In the genomic region with DNA sequence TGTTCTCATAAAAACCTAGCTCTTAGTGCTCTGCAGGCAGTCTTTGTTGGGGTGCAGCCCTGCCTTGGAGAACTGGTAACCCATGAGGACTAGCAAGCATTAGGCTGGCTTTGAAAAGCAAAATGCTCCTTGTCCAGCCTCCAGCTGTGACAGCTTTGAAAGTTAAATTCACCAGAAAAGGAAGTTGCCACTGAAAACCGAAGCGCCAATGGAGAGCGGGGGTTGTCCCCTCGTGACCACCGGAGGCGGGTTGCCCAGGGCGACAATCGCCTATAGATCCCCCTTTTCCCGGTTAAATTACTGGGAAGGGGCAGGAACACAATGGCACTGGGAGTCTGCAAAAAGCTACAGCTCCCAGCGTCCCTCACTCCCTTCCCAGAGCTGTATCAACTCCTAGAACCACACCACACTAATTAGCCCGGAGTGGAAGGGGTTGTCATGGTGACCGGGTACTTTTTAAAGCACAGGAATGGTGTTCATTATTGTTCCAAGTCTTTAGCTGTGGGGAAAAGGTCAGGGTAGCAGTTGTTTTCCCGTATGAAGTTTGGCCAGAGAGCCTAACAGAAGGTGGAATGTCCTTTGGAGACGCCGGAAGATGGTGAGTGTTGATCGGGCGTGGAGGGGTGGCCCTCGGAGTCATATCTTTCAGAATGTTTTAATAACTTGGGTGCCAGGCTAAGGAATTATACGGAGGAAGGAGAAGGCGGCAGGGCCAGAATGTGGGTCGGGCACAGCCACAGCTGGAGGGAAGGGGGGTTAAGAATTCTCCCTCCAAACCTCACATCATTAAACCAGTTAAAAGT, we compare ENCODE assay signal across 8 mouse cellular contexts.
A peak's percentile ranks its signal among the peaks of the same experiment; 100 is the strongest.
DNase-seq lines count a peak whose midpoint lies in the region; TF ChIP-seq lines count a peak whose summit lies in the region.

No protein-coding gene starts in this region.

- peaks cover 66% of the 10 kb centered on the region for H3K36me3 ChIP-seq in E14TG2a.4 (ENCODE audit: insufficient read depth, low read length)

- H3K4me1 ChIP-seq in E14TG2a.4 (replicated peaks; ENCODE audit: low read depth, low read length): peaks cover 88% of the 10 kb centered on the region

- H3K4me3 ChIP-seq in E14TG2a.4 (replicated peaks; ENCODE audit: low read length): peak overlapping the region; percentile 76

- peak; percentile 70 for DNase-seq in brain, embryonic 18.5 days (ENCODE audit: low read depth, low spot score)
- DNase-seq in gastrocnemius, postnatal 10 days: peak; percentile 50
- peak; percentile 77 for DNase-seq in hindlimb bud, embryonic 11.5 days (ENCODE audit: extremely low spot score, low read depth, low spot score)
- DNase-seq in left cerebral cortex, adult 8-10 months (ENCODE audit: low spot score in 2 of 2): peak; percentile 38 to 58
- DNase-seq in lung, postnatal 4 days: peak; percentile 70 to 72
- DNase-seq in retina, postnatal 1 day: peak; percentile 79
- no peak for DNase-seq in MN1 (ENCODE audit: low spot score)

- no peaks in the 10 kb centered on the region for H3K27me3 ChIP-seq in E14TG2a.4 (ENCODE audit: insufficient read depth, low read length)

- no peak for TF ChIP-seq CTCF in E14TG2a.4 (conservative IDR thresholded peaks at IDR 0.05; ENCODE audit: low read length)

- H3K9me3 ChIP-seq in E14TG2a.4 (ENCODE audit: low read length): no peaks in the 10 kb centered on the region
